Mouse (Mus musculus): ENCODE results near the gene Ddx1.

DNA sequence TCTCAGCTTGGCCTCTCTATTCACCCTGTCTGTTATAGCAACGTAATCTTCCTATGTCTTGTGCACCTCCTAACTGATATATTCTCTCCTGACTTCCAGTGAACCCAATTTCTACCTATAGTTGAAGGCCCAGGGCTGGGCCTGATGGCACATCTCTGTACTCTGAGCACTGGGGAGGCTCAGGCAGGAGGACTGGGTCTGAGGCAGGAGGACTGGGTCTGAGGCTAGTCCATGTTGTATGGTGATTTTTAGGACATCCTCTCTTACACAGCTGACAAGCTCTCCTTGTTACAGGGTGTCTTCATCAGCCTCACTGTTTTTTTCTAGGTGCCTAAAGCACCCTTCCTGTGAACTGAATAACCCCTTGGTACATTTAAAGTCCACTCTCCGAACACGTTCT, 19.4 kb upstream of the Ddx1 start:
- TF ChIP-seq EP300 (IDR thresholded peaks at IDR 0.05; ENCODE audit: low read depth) (no peak), CTCF (IDR thresholded peaks at IDR 0.05; ENCODE audit: low read depth) (no peak)
